Mouse (Mus musculus) heart, postnatal 10 days (tissue): ENCODE data around the gene Galnt9. TPM values are rescaled to one million over a fixed set of nuclear protein-coding genes. Genes with fewer than 3 reads are reported as not detected.

Source experiments
- DNase-seq, 2 experiments: peaks; one replicate each; pipeline ENCODE4 v3.0.0; 2021
- intact Hi-C: fragments of 180-260 bp; cut with DNase I; formaldehyde crosslinking; loops from one replicate; pipeline ENCODE4 v1.15.1; 2025
- total RNA-seq, 2 experiments: library from RNA; stranded (reverse); gene quantifications; 2 replicates each; pipeline ENCODE4 v1.2.3; 2021

Gene Galnt9
- total RNA-seq, 2 experiments from 2014 or later = not detected

DNA sequence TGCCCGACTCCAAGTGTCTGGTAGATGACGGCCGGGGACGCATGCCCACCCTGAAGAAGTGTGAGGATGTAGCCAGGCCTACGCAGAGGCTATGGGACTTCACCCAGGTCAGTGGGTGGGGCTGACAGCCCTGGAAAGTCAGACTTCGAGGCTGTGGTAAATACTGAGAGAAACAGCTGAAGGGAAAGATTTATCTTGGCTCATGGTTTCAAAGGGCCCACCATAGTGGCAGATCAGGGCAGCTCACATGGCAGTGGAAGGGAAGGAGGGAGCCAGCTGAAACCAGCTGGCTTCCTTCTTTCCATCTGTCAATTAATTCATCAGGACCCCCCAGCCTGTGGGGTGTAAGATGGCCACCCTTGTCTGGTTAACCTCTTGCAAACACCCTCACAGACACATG, 75.1 kb downstream of the Galnt9 start:
- intact Hi-C loops = no loop called here
- no peak for DNase-seq

DNA sequence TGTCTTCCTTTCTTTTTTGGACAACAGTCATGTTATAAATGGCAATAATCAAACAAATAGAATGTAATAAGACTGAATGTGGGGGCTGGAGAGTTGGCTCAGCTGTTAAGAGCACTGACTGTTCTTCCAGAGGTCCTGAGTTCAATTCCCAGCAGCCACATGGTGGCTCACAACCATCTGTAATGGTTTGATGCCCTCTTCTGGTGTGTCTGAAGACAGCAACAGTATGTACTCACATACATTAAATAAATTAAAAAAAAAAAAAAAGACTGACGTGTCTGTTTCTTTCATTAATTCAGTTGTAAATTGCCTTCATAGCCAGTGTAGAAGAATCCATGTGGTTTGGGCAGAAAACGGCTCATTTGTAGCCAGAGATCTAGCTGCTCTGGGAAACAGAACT, 80.2 kb downstream of the Galnt9 start:
- no peak for DNase-seq
- intact Hi-C loops = no loop called here

DNA sequence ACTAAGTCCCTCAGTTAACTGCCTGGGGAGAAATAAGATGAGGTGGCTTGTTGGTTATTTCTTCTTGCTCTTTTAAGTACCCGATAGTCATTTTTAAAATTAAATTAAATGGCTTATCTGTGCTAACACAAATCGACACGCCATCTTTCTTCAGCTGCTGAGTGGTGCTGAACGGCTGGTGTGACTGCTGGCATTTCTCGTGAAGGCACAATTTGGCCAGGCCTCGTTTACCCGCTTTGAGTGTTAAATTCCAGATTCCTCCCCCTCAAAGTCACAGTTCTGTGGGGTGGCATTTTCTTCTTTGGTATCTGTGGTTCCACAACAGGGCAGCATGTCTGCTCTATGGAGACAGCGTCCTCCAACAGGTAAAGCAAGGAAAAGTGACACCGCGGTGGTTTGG, 83.2 kb downstream of the Galnt9 start:
- intact Hi-C loops = no loop called here
- DNase-seq = no peak

GRCm38 (mm10) chr5:110628156-110628555, 84.0 kb downstream of the Galnt9 start:
- intact Hi-C loops = no loop called here

GRCm38 (mm10) chr5:110629525-110630120, 85.5 kb downstream of the Galnt9 start:
- DNase-seq = no peak
- intact Hi-C loops = no loop called here

More at GRCm38 (mm10) chr5:110628156-110628555, 84.0 kb downstream of the Galnt9 start:
- DNase-seq = no peak

DNA sequence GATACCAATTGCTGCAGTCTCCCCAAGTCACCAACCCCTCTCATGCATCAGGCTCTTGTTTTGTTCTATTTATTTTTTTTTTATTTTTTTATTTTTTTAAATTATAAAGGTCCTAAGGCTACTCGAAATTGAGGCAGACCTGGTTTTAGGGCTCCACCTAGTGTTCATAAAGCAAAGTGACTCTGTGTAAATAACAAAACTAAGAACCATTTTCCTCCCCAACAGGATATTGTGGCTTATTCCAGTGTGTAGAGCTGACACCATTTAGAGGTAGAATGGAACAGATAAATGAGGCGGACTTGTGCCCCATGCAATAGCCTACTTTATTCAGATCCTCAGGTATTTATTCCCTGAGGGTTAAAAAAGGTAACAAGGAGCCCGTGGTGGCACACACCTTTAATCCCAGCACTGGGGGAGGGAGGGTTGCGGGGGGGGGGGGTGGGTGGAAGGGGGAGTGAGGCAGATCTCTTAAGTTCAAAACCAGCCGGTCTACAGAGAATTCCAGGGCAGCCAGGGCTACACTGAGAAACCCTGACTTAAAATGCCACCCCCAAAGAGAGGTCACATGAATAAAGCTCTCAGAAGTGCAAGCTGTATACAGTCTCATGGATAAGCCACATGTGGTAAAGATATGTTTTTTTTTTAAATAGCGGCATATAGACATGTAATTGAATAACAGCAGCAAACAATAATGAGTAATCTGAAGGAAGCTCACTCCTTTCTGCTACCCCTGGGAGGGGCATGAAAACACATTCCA, 92.0 kb downstream of the Galnt9 start:
- peak; percentile 33 to 48 for DNase-seq
- intact Hi-C loops = loop anchor here (1.0 to 5.0 kb wide), 3 partner anchors 142 to 277 kb away; no protein-coding TSS in a partner anchor

GRCm38 (mm10) chr5:110638306-110639074, 94.3 kb downstream of the Galnt9 start:
- intact Hi-C loops = loop anchor here (5.0 kb wide), 1 partner anchor 261 kb away; no protein-coding TSS in a partner anchor
- DNase-seq = no peak

GRCm38 (mm10) chr5:110639459-110639858, 95.3 kb downstream of the Galnt9 start:
- DNase-seq = peak; percentile 76 to 83
- intact Hi-C loops = loop anchor here (5.0 kb wide), 1 partner anchor 262 kb away; no protein-coding TSS in a partner anchor

- intact Hi-C loops = no loop called here
- no peak for DNase-seq
These were observed 102.2 kb downstream of the Galnt9 start for GRCm38 (mm10) chr5:110646377-110646776.

- DNase-seq = peak; percentile 96 to 97
- intact Hi-C loops = no loop called here
These were observed 108.8 kb downstream of the Galnt9 start, which contains the start of the genes Noc4l and Ddx51 for GRCm38 (mm10) chr5:110652719-110653648. TSS of gene Noc4l (minus strand) at chr5:110653417. TSS of gene Ddx51 (plus strand) at chr5:110653451.

- intact Hi-C loops = no loop called here
These were observed 109.5 kb downstream of the Galnt9 start for GRCm38 (mm10) chr5:110653686-110654085.

GRCm38 (mm10) chr5:110659682-110660081, 115.5 kb downstream of the Galnt9 start:
- intact Hi-C loops = no loop called here

More at GRCm38 (mm10) chr5:110653686-110654085, 109.5 kb downstream of the Galnt9 start:
- DNase-seq = no peak

GRCm38 (mm10) chr5:110664041-110664440, 119.9 kb downstream of the Galnt9 start:
- intact Hi-C loops = no loop called here
- DNase-seq = peak in 1 of 2 experiments; percentile 18

More at GRCm38 (mm10) chr5:110659682-110660081, 115.5 kb downstream of the Galnt9 start:
- no peak for DNase-seq

DNA sequence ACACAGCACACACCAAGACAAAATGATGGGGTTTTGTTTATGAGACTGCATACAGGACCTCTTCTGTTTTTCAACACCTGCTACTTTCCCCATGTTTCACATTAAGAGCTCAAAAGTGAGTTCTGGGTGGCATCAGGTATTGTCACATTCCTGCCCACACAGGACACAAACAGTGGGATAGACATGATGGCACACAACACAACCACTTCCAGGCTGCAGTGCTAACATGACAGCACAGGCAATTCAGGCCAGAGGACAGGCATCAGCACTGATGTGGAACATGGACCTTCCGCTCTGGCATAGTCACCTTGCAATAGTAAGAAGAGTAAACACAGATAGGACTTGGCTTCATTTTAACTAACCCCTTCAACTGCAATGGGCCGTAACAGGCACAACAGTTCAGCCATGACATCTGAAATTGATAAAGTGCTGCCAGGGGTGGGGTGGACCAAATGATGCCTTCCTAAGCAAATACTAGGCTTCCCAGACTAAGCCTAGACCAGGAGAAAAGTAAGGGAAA, 120.7 kb downstream of the Galnt9 start:
- intact Hi-C loops = no loop called here
- DNase-seq = no peak

GRCm38 (mm10) chr5:110665486-110666121, 121.4 kb downstream of the Galnt9 start:
- intact Hi-C loops = no loop called here
- no peak for DNase-seq
